ENCODE assay signal across 8 mouse cellular contexts in genomic region chr11:60220291-60220804, GRCm38 (mm10). TPM values are rescaled to one million over a fixed set of nuclear protein-coding genes. Genes with fewer than 3 reads are reported as not detected.
DNase-seq lines count a peak whose midpoint lies in the region; ATAC-seq and TF ChIP-seq lines count a peak whose summit lies in the region.

No protein-coding gene starts in this region.

- H3K36me3 ChIP-seq in ES-Bruce4 (ENCODE audit: control insufficient read depth, insufficient read depth, low read length, poor library complexity, severe bottlenecking): peaks cover 4% of the 10 kb centered on the region; the same call in 1 of the 2 replicates
- H3K36me3 ChIP-seq in forebrain, embryonic 13.5 days (ENCODE audit: poor library complexity, severe bottlenecking): no peaks in the 10 kb centered on the region; the same call in 1 of the 2 replicates
- peaks cover 9% of the 10 kb centered on the region for H3K36me3 ChIP-seq in liver, embryonic 16.5 days (ENCODE audit: control insufficient read depth, insufficient read depth)
- peaks cover 6% of the 10 kb centered on the region; the same call in 1 of the 2 replicates for H3K36me3 ChIP-seq in neural tube, embryonic 12.5 days
- no peaks in the 10 kb centered on the region for H3K36me3 ChIP-seq in stomach, postnatal 0 days (ENCODE audit: control insufficient read depth, insufficient read depth, low read length)

- TF ChIP-seq POLR2A in ES-Bruce4 (IDR thresholded peaks at IDR 0.05; ENCODE audit: insufficient read depth, low read length): peak; percentile 18

- H3K4me1 ChIP-seq in ES-Bruce4 (ENCODE audit: control insufficient read depth, insufficient read depth, low read length): peaks cover 2% of the 10 kb centered on the region
- H3K4me1 ChIP-seq in forebrain, embryonic 13.5 days: peaks cover 33% of the 10 kb centered on the region
- peaks cover 77% of the 10 kb centered on the region for H3K4me1 ChIP-seq in liver, embryonic 16.5 days (ENCODE audit: control insufficient read depth, low read depth, low read length)
- H3K4me1 ChIP-seq in neural tube, embryonic 12.5 days: peaks cover 35% of the 10 kb centered on the region
- no peaks in the 10 kb centered on the region; the same call in none of the 2 replicates for H3K4me1 ChIP-seq in stomach, postnatal 0 days (replicated peaks; ENCODE audit: control insufficient read depth, insufficient read depth)

- TF ChIP-seq EP300 in ES-Bruce4 (IDR thresholded peaks at IDR 0.05; ENCODE audit: insufficient read depth, low read depth, low read length): no peak
- TF ChIP-seq EP300 in stomach, postnatal 0 days (optimal IDR thresholded peaks at IDR 0.05): peak; percentile 6

- peak overlapping the region; percentile 63 for H3K4me2 ChIP-seq in forebrain, embryonic 13.5 days
- peak overlapping the region; percentile 89 for H3K4me2 ChIP-seq in liver, embryonic 16.5 days (ENCODE audit: low read depth, low read length)
- peak overlapping the region; percentile 66 for H3K4me2 ChIP-seq in neural tube, embryonic 12.5 days (replicated peaks)
- peak overlapping the region; percentile 79 for H3K4me2 ChIP-seq in stomach, postnatal 0 days (replicated peaks; ENCODE audit: low read depth)

- H3K9ac ChIP-seq in ES-Bruce4 (ENCODE audit: low read depth, poor library complexity, severe bottlenecking): peak overlapping the region; percentile 70
- peak overlapping the region; percentile 71 for H3K9ac ChIP-seq in forebrain, embryonic 13.5 days
- H3K9ac ChIP-seq in liver, embryonic 16.5 days (ENCODE audit: low read depth, low read length): peak overlapping the region; percentile 72
- peak overlapping the region; percentile 64 for H3K9ac ChIP-seq in neural tube, embryonic 12.5 days
- H3K9ac ChIP-seq in stomach, postnatal 0 days (ENCODE audit: low read length): peak overlapping the region; percentile 85

- peak overlapping the region; percentile 80 for H3K4me3 ChIP-seq in ES-Bruce4 (ENCODE audit: low read depth, low read length)
- peak overlapping the region; percentile 64 for H3K4me3 ChIP-seq in forebrain, embryonic 13.5 days
- peak overlapping the region; percentile 73 for H3K4me3 ChIP-seq in liver, embryonic 16.5 days (ENCODE audit: low read depth, low read length)
- peak overlapping the region; percentile 62 for H3K4me3 ChIP-seq in neural tube, embryonic 12.5 days
- peak overlapping the region; percentile 66 for H3K4me3 ChIP-seq in stomach, postnatal 0 days (ENCODE audit: low read depth, low read length)

- H3K27ac ChIP-seq in ES-Bruce4 (ENCODE audit: insufficient read depth, low read length): no peak overlapping the region
- no peak overlapping the region for H3K27ac ChIP-seq in forebrain, embryonic 13.5 days
- peak overlapping the region; percentile 86 for H3K27ac ChIP-seq in liver, embryonic 16.5 days (ENCODE audit: low read length)
- no peak overlapping the region for H3K27ac ChIP-seq in neural tube, embryonic 12.5 days
- peak overlapping the region; percentile 97 for H3K27ac ChIP-seq in stomach, postnatal 0 days (replicated peaks)

- TF ChIP-seq CTCF in ES-Bruce4 (IDR thresholded peaks at IDR 0.05; ENCODE audit: low read depth, low read length): no peak
- no peak for TF ChIP-seq CTCF in stomach, postnatal 0 days (IDR thresholded peaks at IDR 0.05; ENCODE audit: low read depth)

- H3K9me3 ChIP-seq in ES-Bruce4 (replicated peaks; ENCODE audit: control insufficient read depth, insufficient read depth, low read length, poor library complexity, severe bottlenecking): no peaks in the 10 kb centered on the region
- H3K9me3 ChIP-seq in forebrain, embryonic 13.5 days (replicated peaks): no peaks in the 10 kb centered on the region
- no peaks in the 10 kb centered on the region for H3K9me3 ChIP-seq in liver, embryonic 16.5 days (replicated peaks; ENCODE audit: control insufficient read depth, low read length)
- no peaks in the 10 kb centered on the region for H3K9me3 ChIP-seq in neural tube, embryonic 12.5 days
- no peaks in the 10 kb centered on the region for H3K9me3 ChIP-seq in stomach, postnatal 0 days (ENCODE audit: control insufficient read depth, low read length)

- peak; percentile 33; the same call in 1 of the 2 replicates for ATAC-seq in cerebellum, adult (ENCODE audit: insufficient number of reproducible peaks, low FRiP score, low TSS enrichment)
- ATAC-seq in forebrain, embryonic 13.5 days: peak; percentile 74
- peak; percentile 67 for ATAC-seq in liver, embryonic 16.5 days (ENCODE audit: low read depth)
- peak; percentile 69 for ATAC-seq in neural tube, embryonic 12.5 days (ENCODE audit: low FRiP score, low read depth)
- peak; percentile 77 for ATAC-seq in stomach, postnatal 0 days (ENCODE audit: low FRiP score, low TSS enrichment)

- intact Hi-C loops in heart, postnatal 10 days (cut with DNase I): no loop called here

- DNase-seq in heart, postnatal 10 days: peak; percentile 96
- DNase-seq in kidney, postnatal 4 days: peak; percentile 95 to 97
- peak; percentile 96 for DNase-seq in stomach, postnatal 0 days (ENCODE audit: low spot score)

- H3K27me3 ChIP-seq in ES-Bruce4 (ENCODE audit: control insufficient read depth, insufficient read depth, low read length, poor library complexity, severe bottlenecking): no peaks in the 10 kb centered on the region
- peaks cover 3% of the 10 kb centered on the region; the same call in 1 of the 2 replicates for H3K27me3 ChIP-seq in forebrain, embryonic 13.5 days
- H3K27me3 ChIP-seq in liver, embryonic 16.5 days (ENCODE audit: control insufficient read depth, insufficient read depth, low read depth, low read length): no peaks in the 10 kb centered on the region
- H3K27me3 ChIP-seq in neural tube, embryonic 12.5 days (replicated peaks): no peaks in the 10 kb centered on the region
- no peaks in the 10 kb centered on the region for H3K27me3 ChIP-seq in stomach, postnatal 0 days (ENCODE audit: control insufficient read depth, insufficient read depth, low read length)

- WGBS in forebrain, embryonic 13.5 days: under 1% methylated on average over 46 of the region's 46 CpGs
- 0% methylated on average over 46 of the region's 46 CpGs for WGBS in liver, embryonic 16.5 days (ENCODE audit: insufficient replicate concordance)
- WGBS in neural tube, embryonic 12.5 days: under 1% methylated on average over 46 of the region's 46 CpGs
- WGBS in stomach, postnatal 0 days: under 1% methylated on average over 46 of the region's 46 CpGs

RNA-seq across cellular contexts. Expression of gene Srebf1, which starts 2.0 kb away (rescaled TPM):
- polyA plus RNA-seq in ES-Bruce4 (2011; ENCODE audit: insufficient read depth, insufficient read length, low read depth, missing spikeins): 60.5 and 68.6 TPM in 2 replicates
- polyA plus RNA-seq in forebrain, embryonic 13.5 days (2015; fragmentation: Nextera tagmentation; extraction: Ambion mirVana): 52.1 and 56.7 TPM in 2 replicates
- total RNA-seq in heart, postnatal 10 days (2021): 10 to 100 TPM; 40.2 to 42.6 TPM
- polyA plus RNA-seq in liver, embryonic 16.5 days (2015; fragmentation: Nextera tagmentation; extraction: Ambion mirVana): 42.7 and 51.7 TPM in 2 replicates
- 50.0 and 50.9 TPM in 2 replicates for polyA plus RNA-seq in neural tube, embryonic 12.5 days (2016; fragmentation: Nextera tagmentation; extraction: Ambion mirVana)
- 44.7 and 47.9 TPM in 2 replicates for polyA plus RNA-seq in stomach, postnatal 0 days (2015; fragmentation: Nextera tagmentation; extraction: Ambion mirVana)

Comparison
In these comparisons a context has a peak if more than half of its experiments do, and no peak if none do; other contexts are left out.
1. H3K27ac ChIP-seq: peak in liver, embryonic 16.5 days (single experiment) and stomach, postnatal 0 days (single experiment); none in ES-Bruce4 (single experiment), forebrain, embryonic 13.5 days (single experiment) and neural tube, embryonic 12.5 days (single experiment).
2. Peak in every context shown above with its lines, with median percentiles within 50 percentile points of each other: H3K4me3 ChIP-seq, H3K9ac ChIP-seq, ATAC-seq, H3K4me2 ChIP-seq and DNase-seq.